Mouse (Mus musculus) thymus, postnatal 36 days (tissue): ENCODE results near the gene Nabp2.

Experiments
- DNase-seq, 2 experiments: peaks; one replicate each; pipeline ENCODE4 v3.0.0; 2022; ENCODE audit warnings: mixed read lengths in 2 of 2

The Nabp2 gene

GRCm38 (mm10) chr10:128382482-128382881, 28.8 kb downstream of the Nabp2 start:
- no peak for DNase-seq

DNA sequence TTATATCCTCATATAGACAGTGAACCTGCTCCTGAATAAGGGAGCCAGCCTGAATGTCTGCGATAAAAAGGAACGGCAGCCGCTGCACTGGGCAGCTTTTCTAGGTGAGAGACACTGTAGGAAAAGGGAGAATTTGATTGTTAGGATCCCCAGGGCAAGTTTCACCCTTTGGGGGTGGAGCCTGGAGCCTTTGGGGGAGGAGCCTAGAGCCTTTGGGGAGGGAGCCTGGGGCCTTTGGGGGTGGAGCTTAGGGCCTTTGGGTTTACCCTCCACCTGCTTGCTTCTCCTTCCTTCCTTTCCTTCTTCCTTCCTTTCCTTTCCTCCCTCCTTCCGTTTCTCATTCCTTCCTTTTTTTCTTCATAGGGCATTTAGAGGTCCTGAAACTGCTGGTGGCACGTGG, 30.7 kb downstream of the Nabp2 start:
- no peak for DNase-seq

DNA sequence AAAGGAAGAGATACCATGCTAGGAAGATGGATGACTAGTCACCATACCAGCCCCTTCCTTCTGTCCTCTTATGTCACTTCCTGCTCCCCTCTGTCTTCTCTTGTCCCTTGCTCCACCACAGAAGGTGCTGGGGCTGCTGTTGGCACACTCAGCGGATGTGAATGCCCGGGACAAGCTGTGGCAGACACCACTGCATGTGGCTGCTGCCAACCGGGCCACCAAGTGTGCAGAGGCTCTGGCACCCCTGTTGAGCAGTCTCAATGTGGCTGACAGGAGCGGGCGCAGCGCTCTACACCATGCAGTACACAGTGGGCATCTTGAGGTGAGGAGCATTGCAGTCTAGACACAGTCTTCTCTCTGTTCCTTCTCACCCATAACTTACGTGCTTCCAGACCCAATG, 32.0 kb downstream of the Nabp2 start:
- no peak for DNase-seq

- DNase-seq: no peak
Observed at GRCm38 (mm10) chr10:128378462-128378861, 32.8 kb downstream of the Nabp2 start.

DNA sequence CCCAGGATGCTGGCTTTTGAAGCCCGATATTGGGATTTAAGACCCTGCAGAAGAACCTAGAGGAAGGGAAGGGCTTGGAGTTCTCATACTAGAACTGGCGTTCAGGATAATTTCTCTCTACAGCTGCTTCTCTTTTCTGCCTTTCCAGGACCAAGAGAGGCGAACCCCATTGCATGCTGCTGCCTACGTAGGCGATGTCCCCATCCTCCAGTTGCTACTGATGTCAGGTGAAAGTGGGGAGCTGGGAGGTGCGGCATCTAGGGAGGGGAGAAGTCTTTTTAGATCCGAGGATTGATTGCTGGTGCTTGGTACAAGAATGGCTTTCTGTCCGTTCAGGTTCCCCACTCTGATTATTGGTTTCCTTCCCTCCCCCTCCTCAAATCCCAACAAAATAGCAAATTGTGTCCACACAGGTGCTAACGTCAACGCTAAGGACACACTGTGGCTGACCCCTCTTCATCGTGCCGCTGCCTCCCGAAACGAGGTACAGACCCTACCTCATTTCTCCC, 33.3 kb downstream of the Nabp2 start:
- no peak for DNase-seq

GRCm38 (mm10) chr10:128377222-128377939, 33.9 kb downstream of the Nabp2 start:
- peak; percentile 47 to 61 for DNase-seq

DNA sequence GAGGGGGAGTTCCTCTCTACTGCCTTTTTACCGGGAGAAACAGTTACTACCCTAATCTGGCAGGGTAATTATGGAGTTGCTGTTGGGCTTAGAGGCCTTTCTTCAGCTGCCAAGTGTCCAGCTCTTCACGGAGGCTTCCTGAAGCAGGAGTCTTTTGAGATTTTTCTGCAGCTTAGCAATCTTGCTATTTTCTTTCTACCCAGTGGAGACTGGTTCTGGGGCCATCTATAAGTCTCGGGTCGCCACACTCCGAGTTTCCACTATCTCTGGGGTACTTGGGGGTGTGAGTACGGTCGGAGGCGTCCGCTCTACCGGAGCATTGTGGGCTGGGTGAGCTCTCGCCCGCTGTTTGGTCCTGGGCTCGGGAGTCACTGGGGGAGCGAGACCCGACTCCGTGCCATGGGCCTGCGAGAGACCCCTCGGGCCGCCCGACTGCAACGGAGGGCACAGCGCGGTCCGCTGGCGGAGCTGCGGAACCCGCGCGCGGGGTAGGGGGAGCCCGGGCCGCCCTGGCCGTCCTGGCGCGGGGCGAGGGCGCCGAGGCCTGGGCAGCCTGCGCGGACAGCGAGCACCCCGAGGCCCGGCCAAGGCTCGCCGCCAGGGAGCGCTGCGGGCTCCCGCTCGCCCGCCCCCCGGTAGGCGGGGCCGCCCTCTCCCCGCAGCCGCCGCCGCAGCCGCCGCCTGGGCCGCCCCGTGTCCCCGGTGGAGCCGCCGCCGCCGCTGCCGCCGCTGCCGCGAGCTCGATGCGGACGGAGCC, 34.7 kb downstream of the Nabp2 start, which contains the start of gene Ankrd52:
Ankrd52 (plus strand) TSS at position 661 of the 757 bp plus-strand sequence.
- DNase-seq: peak; percentile 84 to 87

- DNase-seq: no peak
Observed at GRCm38 (mm10) chr10:128376099-128376454, 35.2 kb downstream of the Nabp2 start.

DNA sequence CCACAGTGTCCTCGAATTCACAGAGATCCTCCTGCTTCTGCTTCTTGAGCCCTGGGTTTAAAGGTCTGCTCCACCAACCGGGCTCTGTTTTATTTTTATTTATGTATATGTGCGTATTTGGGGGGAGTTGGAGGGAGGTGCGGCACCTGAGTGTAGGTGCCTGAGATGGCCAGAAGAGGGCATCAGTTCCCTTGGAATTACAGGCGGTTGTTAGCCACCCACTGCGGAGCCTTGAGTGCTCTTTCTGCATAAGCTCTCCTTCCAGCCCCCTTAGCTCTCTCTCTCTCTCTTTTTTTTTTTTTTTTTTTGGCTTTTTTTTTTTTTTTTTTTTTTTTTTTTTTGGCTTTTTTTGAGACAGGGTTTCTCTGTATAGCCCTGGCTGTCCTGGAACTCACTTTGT, 36.9 kb downstream of the Nabp2 start:
- DNase-seq: no peak

- no peak for DNase-seq
Observed at GRCm38 (mm10) chr10:128372989-128373748, 38.1 kb downstream of the Nabp2 start.

DNA sequence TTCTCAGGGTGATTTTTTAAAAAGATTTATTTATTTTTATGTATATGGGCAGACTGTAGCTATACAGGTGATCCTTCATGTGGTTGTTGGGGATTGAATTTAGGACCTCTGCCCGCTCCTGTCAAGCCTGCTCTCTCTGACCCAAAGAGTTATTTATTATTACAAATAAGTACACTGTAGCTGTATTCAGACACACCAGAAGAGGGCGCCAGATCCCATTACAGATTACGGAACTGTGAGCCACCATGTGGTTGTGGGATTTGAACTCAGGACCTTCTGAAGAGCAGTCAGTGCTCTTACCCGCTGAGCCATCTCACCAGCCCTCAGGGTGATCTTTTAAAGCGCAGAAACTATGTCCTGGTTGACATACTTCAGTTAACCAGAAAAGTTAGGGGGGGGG, 39.1 kb downstream of the Nabp2 start:
- no peak for DNase-seq

GRCm38 (mm10) chr10:128370601-128371000, 40.7 kb downstream of the Nabp2 start:
- DNase-seq: no peak

GRCm38 (mm10) chr10:128370021-128370420, 41.3 kb downstream of the Nabp2 start:
- no peak for DNase-seq

GRCm38 (mm10) chr10:128369599-128369998, 41.7 kb downstream of the Nabp2 start:
- DNase-seq: no peak

- DNase-seq: no peak
Observed at GRCm38 (mm10) chr10:128369218-128369543, 42.1 kb downstream of the Nabp2 start.

DNA sequence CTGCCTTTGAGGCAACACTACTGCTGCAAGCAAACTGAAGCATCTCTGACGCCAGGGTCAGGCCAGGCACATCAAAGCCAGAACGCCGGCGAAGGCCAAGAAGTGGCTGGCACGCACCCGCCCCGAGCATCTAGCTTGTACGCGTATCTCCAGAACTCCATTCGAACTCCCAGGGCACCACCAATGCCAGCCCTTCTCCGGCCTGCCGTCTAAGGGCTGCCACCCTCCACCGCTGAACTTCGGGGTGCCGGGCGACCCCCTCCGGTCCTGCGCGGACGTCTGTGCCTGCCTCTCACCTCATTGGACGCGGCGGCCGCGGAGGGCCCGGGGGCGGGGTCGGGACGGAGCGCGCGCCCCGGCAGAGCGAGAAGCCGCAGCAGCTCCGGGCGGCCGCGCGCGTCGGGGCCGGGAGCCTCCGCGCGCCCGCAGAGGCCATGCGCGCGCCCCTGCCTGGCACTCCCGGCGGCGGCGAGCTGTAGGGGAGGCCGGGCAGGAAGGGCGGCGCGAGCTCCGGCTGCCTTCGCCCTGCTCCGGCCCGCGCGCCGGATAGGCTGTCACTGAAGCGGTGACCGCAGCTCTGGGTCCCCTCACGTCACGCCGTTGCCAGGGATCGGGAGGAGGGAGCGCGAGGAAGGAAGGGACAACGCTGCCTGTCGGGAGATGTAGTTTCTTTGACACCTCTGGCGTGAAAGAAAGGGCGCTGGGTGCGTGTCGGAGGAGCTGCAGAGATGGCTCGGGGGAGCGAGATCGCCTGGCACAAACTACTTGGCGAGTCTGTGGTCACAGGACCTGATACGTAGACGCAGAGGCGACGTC, 42.7 kb downstream of the Nabp2 start, which contains the start of gene Coq10a:
Coq10a (minus strand) TSS at position 596 of the 816 bp plus-strand sequence.
- peak; percentile 87 to 93 for DNase-seq

DNA sequence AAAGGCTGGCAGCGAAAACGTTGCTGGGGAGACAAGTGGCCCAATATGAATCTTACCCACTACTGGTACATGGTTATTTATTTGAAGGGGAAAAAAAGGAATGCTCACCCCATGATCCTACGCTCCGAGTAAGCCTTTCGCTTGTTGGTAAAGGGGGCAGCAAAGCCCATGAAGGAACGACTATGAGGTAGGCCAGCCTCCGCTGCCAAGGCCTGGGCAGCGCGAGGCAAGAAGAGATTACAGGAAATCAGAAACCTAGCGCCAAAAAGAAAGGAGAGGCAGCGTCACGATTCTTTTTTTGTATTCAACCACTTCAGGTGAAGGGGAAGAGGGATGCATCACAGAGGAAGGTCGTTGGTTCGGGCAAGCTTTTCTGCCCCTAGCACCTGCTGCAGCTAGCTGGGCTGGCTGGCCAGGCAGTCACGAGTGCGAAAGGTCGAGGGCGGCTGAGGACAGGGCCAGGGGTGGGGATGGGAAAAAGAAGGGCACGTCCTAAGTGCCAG, 43.3 kb downstream of the Nabp2 start:
- no peak for DNase-seq

DNA sequence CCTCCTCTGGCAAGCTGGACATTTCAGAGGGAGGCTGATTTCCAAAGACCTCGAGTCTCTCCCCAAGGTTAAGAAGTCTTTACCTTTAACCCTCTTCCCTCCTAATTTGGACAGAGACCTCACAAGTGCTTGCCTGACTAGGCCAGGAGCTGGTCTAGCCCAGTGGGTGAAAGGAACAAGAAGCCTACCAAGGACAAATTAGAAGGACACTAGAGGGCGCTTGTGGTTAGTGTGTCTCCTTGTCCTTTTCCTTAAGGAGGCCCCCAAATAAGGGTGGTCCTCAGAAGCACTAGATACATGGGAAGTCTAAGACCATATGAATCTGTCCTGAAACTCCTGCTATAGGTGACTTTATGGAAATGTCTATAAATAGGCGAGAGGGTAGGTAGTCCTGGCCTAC, 48.7 kb downstream of the Nabp2 start:
- no peak for DNase-seq

- DNase-seq: no peak
Observed at GRCm38 (mm10) chr10:128361836-128362235, 49.5 kb downstream of the Nabp2 start.

GRCm38 (mm10) chr10:128359226-128359625, 52.1 kb downstream of the Nabp2 start:
- DNase-seq: no peak

DNA sequence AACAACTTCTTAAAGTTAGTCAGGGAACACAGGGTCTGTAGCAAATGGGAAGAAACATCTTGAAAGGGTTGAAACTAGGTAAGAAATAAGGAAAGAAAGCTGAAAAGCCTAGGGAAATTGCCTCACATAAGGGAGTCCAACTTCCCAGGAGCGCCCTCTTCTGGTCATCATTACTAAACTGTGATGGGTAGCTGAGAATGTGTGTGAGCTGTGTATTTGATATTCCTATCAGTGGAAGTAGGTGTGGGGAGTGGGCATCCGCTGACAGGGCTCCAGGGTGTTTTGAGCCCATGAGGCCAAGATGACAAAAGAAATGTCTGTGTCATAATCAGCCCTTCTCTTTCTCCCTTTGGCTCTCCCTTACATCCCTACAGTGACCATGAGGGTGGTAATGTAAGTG, 52.5 kb downstream of the Nabp2 start:
- peak; percentile 33 to 34 for DNase-seq
